Mouse (Mus musculus) embryonic facial prominence, embryonic 11.5 days (tissue): ENCODE data around the gene Pex11b. TPM values are rescaled to one million over a fixed set of nuclear protein-coding genes. Genes with fewer than 3 reads are reported as not detected.

Experiments used
- ATAC-seq: fragments of 200-750 bp; cut with Nextera tagmentation; replicated peaks from 2 replicates; pipeline ENCODE4 v1.8.0; 2017; ENCODE audit warnings: low read depth; ENCODE audit not compliant: insufficient number of reproducible peaks, low FRiP score, low TSS enrichment
- DNase-seq: peaks from one replicate; pipeline ENCODE4 v3.0.0-alpha.2; 2015; ENCODE audit warnings: low spot score
- H3K27ac ChIP-seq: fragments of 300-500 bp; sonication (generic); replicated peaks from 2 replicates; pipeline ENCODE4 v1.5.1; 2014; ENCODE audit warnings: mild to moderate bottlenecking, low read depth, low read length, control low read depth
- H3K27me3 ChIP-seq: fragments of 300-500 bp; sonication (generic); 2 replicates; pipeline ENCODE4 v1.6.1; 2014; ENCODE audit warnings: mild to moderate bottlenecking, low read length, moderate library complexity, mixed read lengths; ENCODE audit not compliant: control insufficient read depth, insufficient read depth
- H3K36me3 ChIP-seq: fragments of 300-500 bp; sonication (generic); replicated peaks from 2 replicates; pipeline ENCODE4 v1.6.1; 2014; ENCODE audit warnings: low read depth, mild to moderate bottlenecking, low read length, moderate library complexity, mixed read lengths; ENCODE audit not compliant: control insufficient read depth, insufficient read depth
- H3K4me1 ChIP-seq: fragments of 300-500 bp; sonication (generic); 2 replicates; pipeline ENCODE4 v1.6.1; 2014; ENCODE audit warnings: low read length, mixed read lengths; ENCODE audit not compliant: control insufficient read depth, insufficient read depth
- H3K4me2 ChIP-seq: fragments of 300-500 bp; sonication (generic); 2 replicates; pipeline ENCODE4 v1.6.1; 2014; ENCODE audit warnings: low read depth, mild to moderate bottlenecking, control low read depth, low read length, moderate library complexity
- H3K4me3 ChIP-seq: fragments of 300-500 bp; sonication (generic); 2 replicates; pipeline ENCODE4 v1.5.1; 2014; ENCODE audit warnings: low read depth, low read length, control low read depth
- H3K9ac ChIP-seq: fragments of 300-500 bp; sonication (generic); replicated peaks from 2 replicates; pipeline ENCODE4 v1.6.1; 2014; ENCODE audit warnings: mild to moderate bottlenecking, control low read depth, low read length
- H3K9me3 ChIP-seq: fragments of 300-500 bp; sonication (generic); replicated peaks from 2 replicates; pipeline ENCODE4 v1.6.1; 2016; ENCODE audit warnings: mild to moderate bottlenecking, low read length, inconsistent platforms, mixed read lengths; ENCODE audit not compliant: control insufficient read depth
- WGBS: fragments of 180-500 bp; shearing (Covaris S2); extraction: QIAGEN DNeasy Blood & Tissue Kit; methylation state at CpG from one replicate; pipeline ENCODE4 v1.1.7; 2014; 5-methylcytosine and 5-hydroxymethylcytosine counted together
- polyA plus RNA-seq: library from polyadenylated mRNA; unstranded; fragments of >200 nt; fragmentation: Nextera tagmentation; extraction: Ambion mirVana; gene quantifications from 2 replicates; pipeline ENCODE4 v1.2.1, GENCODE M21; 2014

Pex11b gene
- polyA plus RNA-seq, 1 experiment from 2014 or later, result 54.7 TPM

DNA sequence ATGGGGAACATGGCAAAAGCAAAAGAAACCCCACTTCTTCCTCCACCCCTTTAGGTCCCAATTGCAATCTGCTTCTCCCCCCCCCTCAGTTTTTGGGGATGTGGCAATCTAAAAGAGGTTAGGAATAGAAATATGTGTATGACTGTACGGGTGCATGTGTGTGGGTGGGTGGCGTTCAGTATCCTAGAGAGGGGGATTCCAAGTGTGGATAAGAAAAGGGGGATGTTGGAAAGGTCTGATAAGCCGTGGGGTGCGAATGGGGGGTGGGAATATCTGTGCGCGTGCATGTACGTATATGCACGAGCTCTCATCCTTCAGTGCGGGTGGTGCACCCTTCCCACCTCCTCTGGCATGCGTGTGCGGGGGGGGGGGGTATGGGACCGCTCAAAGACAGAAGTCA, 38.3 kb upstream of the Pex11b start:
- Histone ChIP-seq H3K9me3 (no peaks in the 10 kb centered on the region), H3K4me2 (peak overlapping the region; percentile 98), H3K9ac (peak overlapping the region; percentile 38), H3K27me3 (peaks cover 13% of the 10 kb centered on the region), H3K27ac (no peak overlapping the region), H3K4me1 (peaks cover 6% of the 10 kb centered on the region), H3K4me3 (peak overlapping the region; percentile 40), H3K36me3 (no peaks in the 10 kb centered on the region)
- no peak for ATAC-seq
- 3% methylated on average over 10 of the region's 12 CpGs for WGBS
- DNase-seq, result no peak

DNA sequence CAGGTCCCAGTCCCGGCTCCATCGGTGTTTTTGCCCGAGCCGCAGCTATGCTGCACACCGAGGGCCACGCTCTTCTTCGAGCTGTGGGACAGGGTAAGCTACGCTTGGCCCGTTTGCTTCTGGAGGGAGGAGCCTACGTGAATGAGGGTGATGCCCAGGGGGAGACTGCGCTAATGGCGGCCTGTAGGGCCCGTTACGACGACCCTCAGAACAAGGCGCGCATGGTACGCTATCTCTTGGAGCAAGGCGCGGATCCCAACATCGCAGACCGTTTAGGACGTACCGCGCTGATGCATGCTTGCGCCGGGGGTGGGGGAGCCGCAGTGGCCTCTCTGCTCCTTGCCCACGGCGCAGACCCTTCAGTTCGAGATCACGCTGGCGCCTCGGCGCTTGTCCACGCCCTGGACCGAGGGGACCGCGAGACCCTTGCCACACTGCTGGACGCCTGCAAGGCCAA, 37.7 kb upstream of the Pex11b start:
- no peak overlapping the region for H3K27ac ChIP-seq
- DNase-seq (peak; percentile 61), ATAC-seq (no peak)
- peak overlapping the region; percentile 40 for H3K4me3 ChIP-seq
- H3K4me1 ChIP-seq, result peaks cover 6% of the 10 kb centered on the region
- under 1% methylated on average over 40 of the region's 40 CpGs for WGBS
- H3K9me3 ChIP-seq, result no peaks in the 10 kb centered on the region
- H3K36me3 ChIP-seq, result no peaks in the 10 kb centered on the region
- peak overlapping the region; percentile 98 for H3K4me2 ChIP-seq
- peak overlapping the region; percentile 63 for H3K9ac ChIP-seq
- H3K27me3 ChIP-seq, result peaks cover 13% of the 10 kb centered on the region

DNA sequence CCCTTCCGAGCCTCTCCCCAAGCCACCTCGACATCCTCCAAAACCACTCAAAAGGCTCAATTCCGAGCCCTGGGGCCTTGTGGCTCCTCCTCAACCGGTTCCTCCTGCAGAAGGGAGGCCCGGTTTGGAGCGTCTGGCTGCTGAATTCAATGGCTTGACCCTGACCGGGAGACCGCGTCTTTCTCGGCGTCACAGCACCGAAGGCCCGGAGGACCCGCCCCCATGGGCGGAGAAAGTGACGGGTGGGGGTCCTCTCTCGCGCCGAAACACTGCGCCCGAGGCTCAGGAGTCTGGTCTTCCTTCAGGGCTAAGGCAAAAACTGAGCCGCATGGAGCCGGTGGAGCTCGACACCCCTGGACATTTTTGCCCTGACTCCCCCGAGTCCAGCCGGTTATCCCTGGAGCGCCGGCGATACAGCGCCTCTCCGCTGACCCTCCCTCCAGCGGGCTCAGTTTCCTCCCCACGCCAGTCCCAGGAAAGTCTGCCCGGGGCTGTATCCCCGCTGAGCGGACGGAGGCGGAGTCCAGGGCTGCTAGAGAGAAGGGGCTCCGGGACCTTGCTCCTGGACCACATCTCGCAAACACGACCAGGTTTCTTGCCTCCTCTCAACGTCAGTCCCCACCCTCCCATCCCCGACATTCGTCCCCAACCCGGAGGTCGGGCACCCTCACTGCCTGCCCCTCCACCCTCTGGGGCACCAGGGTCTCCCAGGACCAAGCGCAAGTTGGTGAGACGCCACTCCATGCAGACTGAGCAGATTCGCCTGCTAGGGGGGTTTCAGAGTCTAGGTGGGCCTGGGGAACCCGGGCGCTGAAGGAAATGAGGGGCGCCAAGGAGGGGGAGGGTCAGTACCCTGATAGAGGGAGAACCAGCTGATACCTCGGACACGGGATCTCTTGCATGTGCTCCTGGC, 36.8 kb upstream of the Pex11b start:
- DNase-seq (peak; percentile 84), ATAC-seq (no peak)
- H3K9ac ChIP-seq, result peak overlapping the region; percentile 63
- peak overlapping the region; percentile 98 for H3K4me2 ChIP-seq
- no peak overlapping the region for H3K27ac ChIP-seq
- peak overlapping the region; percentile 40 for H3K4me3 ChIP-seq
- 1% methylated on average over 54 of the region's 54 CpGs for WGBS
- H3K27me3 ChIP-seq, result peaks cover 13% of the 10 kb centered on the region
- H3K9me3 ChIP-seq, result no peaks in the 10 kb centered on the region
- H3K36me3 ChIP-seq, result no peaks in the 10 kb centered on the region
- H3K4me1 ChIP-seq, result peaks cover 6% of the 10 kb centered on the region

DNA sequence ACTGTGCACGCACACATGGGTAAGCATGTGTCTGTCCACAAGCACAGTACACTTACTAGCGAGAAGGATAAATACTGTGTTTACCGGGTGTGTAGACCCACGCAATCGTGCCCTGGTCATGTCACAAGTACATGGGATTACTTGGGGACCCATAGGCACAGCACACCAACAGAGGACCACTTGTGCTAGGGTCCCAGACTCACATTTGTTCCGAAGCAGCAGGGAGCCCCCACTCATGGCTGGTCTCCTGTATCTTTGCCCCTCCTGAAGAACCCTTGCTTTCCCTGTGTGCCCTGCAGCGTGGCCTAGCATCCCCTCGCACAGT, 36.1 kb upstream of the Pex11b start:
- Histone ChIP-seq H3K9me3 (no peaks in the 10 kb centered on the region), H3K4me3 (peak overlapping the region; percentile 40; the same call in 1 of the 2 replicates), H3K36me3 (no peaks in the 10 kb centered on the region), H3K27ac (no peak overlapping the region), H3K9ac (peak overlapping the region; percentile 63; the same call in 1 of the 2 replicates), H3K4me1 (peaks cover 6% of the 10 kb centered on the region), H3K4me2 (peak overlapping the region; percentile 98), H3K27me3 (peaks cover 13% of the 10 kb centered on the region)
- DNase-seq (no peak), ATAC-seq (no peak)
- WGBS, result 37% methylated on average over 8 of the region's 8 CpGs

DNA sequence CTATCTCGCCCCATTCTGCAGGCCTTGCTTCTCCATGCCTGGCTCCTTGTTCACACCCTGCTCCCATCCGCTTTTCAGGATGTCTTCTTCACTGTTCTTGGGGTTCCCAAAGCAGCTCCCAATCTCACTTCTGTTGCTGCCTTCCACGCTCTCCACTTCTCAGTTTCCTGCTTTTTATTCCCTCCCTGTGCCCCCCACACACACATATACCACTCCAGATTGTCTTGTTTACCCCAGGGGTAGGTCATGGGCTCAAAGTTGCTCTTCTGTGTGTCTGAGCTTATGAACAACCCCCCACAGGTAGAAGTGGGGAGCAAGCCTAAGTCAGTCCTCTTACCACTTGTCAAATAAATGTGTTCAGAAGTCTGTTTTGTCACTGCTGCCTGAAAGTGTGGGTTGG, 35.8 kb upstream of the Pex11b start:
- 54% methylated on average over 3 of the region's 3 CpGs for WGBS
- H3K4me2 ChIP-seq, result no peak overlapping the region
- H3K27ac ChIP-seq, result no peak overlapping the region

DNA sequence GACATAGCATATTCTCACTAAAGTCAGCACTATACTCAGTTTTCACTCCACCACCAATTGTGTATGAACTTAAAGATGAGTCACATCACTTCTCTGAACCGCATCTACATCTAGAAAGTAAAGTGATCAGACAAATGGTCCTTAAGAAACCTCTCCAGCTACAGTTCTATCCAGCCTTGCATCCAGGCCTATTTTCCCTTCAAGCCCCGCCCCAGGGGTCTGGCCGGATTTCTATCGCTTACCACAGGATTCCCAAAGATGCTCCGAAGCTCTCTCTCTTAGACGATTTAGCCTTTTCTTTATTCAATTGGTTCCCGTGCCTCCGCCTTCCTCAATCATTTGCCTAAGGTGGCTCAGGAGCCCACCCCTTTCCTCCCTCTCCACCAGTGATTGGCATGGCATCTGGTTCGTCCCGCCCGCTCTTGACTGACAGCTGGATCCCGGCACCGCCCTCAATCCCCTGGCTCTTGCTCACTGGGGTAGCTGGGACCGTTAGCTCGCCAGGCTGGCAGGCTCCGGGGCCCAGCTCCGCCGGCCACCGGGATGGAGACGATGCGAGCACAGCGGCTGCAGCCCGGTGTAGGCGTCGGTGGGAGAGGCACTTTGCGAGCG, 34.4 kb upstream of the Pex11b start, which contains the start of gene Lix1l:
TSS of gene Lix1l (plus strand) at position 511 of the 612 bp plus-strand sequence.
- H3K27me3 ChIP-seq, result peaks cover 9% of the 10 kb centered on the region; the same call in 1 of the 2 replicates
- H3K4me3 ChIP-seq, result peak within 1 kb of the TSS; percentile 63
- H3K36me3 ChIP-seq, result no peaks in the 10 kb centered on the region
- peak within 1 kb of the TSS; percentile 74 for H3K27ac ChIP-seq
- DNase-seq, result peak; percentile 98
- peak within 1 kb of the TSS; percentile 60 for H3K4me2 ChIP-seq
- under 1% methylated on average over 27 of the region's 27 CpGs for WGBS
- peaks cover 6% of the 10 kb centered on the region for H3K4me1 ChIP-seq
- peak within 1 kb of the TSS; percentile 73 for H3K9ac ChIP-seq
- no peaks in the 10 kb centered on the region for H3K9me3 ChIP-seq
- ATAC-seq, result peak; percentile 95

More for the DNA sequence above, 35.8 kb upstream of the Pex11b start:
- no peak overlapping the region for H3K4me3 ChIP-seq
- H3K9me3 ChIP-seq, result no peaks in the 10 kb centered on the region
- ATAC-seq (no peak), DNase-seq (no peak)
- H3K27me3 ChIP-seq, result peaks cover 13% of the 10 kb centered on the region
- no peak overlapping the region for H3K9ac ChIP-seq
- H3K36me3 ChIP-seq, result no peaks in the 10 kb centered on the region
- H3K4me1 ChIP-seq, result peaks cover 6% of the 10 kb centered on the region

DNA sequence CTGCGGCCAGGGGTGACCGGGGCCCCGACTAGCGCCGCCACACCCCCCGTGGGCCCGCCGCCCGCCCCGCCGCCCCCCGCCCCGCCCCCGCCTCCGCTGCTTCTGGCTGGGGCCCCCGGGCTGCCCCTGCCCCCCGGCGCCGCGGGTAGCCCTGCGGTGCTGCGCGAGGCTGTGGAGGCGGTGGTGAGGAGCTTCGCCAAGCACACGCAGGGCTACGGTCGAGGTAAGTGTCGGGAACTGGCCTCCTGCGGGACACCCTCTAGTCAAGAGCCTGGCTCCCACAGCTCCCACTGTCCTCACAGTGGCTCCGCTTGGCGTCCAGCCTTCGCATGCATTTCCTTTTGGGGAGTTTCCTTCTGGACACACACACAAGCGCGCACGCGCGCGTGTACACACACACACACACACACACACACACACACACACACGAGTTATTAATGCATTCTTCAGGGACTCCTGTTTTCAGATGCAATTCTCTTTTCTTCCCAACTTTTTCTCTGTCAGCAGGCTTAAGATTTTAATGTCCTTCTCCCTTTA, 33.9 kb upstream of the Pex11b start:
- peak overlapping the region; percentile 74 for H3K27ac ChIP-seq
- H3K36me3 ChIP-seq, result no peaks in the 10 kb centered on the region
- under 1% methylated on average over 18 of the region's 40 CpGs for WGBS
- ATAC-seq (peak; percentile 59), DNase-seq (peak; percentile 73)
- H3K9me3 ChIP-seq, result no peaks in the 10 kb centered on the region
- H3K4me1 ChIP-seq, result peaks cover 5% of the 10 kb centered on the region
- peak overlapping the region; percentile 63 for H3K4me3 ChIP-seq
- peak overlapping the region; percentile 73 for H3K9ac ChIP-seq
- peak overlapping the region; percentile 60 for H3K4me2 ChIP-seq
- H3K27me3 ChIP-seq, result peaks cover 9% of the 10 kb centered on the region; the same call in 1 of the 2 replicates
